Mouse (Mus musculus) frontal cortex, postnatal 10 days (tissue): ENCODE data around the gene Tmtc2.

Experiments
- DNase-seq, 2 experiments: peaks; one replicate each; pipeline ENCODE4 v3.0.0; 2022; ENCODE audit warnings: low spot score in 2 of 2, mixed read lengths in 1 of 2

Gene Tmtc2

DNA sequence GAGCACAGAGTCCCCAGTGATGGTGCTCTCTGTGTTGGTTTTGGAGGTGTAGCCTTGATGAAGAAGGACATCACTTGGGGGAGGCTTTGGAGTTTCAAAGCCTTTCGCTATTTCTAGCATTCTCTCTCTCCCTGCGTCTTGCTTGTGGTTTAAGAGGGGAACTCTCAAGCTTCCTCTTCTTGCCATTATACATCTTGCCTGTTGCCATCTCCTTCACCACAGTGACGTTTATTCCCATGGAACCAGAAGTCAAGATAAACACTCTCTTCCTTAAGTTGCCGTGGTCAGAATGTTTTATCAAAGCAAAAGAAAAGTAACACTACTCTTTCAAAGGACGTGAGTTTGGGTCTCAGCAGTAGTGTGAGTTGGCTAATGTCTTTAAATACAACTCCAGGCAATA is 387.6 kb downstream of the Tmtc2 start:
- no peak for DNase-seq

DNA sequence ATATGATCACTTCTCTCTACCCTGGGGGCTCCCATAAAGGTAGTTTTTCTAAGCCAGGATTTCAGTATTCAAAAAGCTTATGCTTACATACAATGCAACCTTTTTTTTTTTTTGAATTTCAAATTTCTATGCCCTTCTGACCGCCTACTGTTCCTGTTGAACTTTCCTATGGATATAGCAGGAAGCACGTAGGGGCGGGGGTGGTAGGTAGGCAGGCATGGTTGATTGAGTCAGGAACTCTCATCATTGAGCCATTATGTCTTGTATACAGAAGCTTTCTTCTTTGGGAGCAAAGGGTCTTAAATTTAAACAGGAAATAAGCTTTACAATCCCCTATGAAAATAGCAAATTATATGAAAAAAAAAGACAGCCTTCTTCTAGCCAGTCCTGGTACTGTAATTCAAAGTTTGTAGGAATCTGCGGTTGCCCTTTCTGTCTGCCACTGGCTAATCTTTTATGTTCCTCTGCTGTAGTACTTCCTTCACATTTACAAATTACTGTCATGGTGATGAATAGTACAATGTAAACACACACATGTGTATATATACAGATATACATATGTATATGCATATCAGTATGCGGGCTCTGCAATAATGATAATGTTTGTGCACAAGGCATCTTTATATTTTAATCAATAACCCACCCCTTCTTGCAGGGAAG is 405.7 kb downstream of the Tmtc2 start:
- no peak for DNase-seq

DNA sequence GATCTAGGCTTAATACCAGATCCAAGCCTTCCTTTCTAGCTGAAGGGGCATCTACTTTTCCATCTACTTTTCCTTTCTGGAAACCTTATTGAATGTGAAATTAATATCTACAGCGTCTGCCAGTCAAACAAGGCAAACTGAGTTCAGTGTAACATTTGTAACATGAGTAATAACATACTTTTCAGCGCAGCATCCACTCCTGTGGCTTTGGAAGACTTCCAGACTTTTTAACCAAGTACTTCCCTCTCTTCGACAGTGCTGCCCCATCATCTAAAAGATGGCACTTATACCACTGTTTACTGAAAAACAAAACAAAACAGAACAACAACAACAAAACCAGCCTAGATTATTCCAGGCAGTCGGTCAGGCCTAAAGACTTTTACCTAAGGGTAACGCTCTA is 409.0 kb downstream of the Tmtc2 start:
- DNase-seq: no peak

DNA sequence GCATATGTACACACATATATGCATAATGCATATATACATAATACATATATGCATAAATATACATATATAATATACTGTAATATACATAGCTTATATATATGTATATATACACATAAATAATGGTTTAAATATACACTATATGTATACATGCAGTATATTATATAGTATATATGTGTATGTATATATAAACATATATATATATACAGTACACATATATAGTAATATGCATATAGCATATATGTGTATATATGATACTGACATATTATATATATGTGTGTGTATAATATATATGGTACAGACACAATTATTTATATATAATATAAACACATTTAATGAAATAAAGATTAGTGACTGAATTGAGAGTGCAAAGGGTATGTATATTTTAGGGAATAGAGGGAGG is 420.5 kb downstream of the Tmtc2 start:
- DNase-seq: no peak

DNA sequence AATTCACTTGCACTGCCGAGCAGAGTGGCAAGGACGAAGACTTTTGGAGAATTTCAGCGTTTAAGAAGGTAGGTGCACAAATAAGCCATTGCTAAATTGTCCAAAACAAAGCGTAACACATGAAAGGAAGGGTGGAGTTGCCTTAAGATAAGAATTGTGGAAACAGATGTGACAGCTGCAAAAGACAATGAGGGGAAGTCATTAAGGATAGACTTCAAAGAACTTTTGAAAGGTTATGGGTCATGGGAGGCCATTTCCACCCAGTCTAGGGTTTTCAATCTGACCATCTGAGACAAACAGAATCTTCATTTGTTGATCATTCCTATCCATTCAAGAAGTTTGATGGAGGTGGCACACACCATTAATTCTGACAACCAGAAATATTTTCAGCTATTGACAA is 429.9 kb downstream of the Tmtc2 start:
- DNase-seq: no peak

DNA sequence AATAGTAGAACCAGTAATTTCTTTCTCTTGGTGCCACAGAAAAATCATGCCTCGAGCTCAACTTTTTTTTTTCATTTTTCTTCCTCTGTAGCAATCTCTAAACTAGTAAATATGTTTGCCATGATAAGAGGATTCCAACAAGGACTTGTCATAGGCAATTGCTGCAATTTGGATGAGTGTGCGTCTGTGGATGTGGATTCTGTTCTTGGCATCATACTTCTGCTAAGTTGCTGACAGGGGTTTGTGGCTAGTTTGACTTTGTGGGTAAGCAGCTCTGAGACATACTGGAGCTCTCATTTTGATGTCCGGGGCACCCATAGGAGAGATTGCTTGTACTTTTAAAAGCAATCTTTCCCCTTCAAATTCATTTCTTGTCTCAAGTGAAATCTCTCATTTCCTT is 432.1 kb downstream of the Tmtc2 start:
- no peak for DNase-seq
